Mouse (Mus musculus): ENCODE measurements around the gene Sulf2. TPM values are rescaled to one million over a fixed set of nuclear protein-coding genes. Genes with fewer than 3 reads are reported as not detected.
A peak's percentile ranks its signal among the peaks of the same experiment; 100 is the strongest.

The Sulf2 gene
- polyA plus RNA-seq, 1 experiment from 2014 or later = 33.2 TPM

DNA sequence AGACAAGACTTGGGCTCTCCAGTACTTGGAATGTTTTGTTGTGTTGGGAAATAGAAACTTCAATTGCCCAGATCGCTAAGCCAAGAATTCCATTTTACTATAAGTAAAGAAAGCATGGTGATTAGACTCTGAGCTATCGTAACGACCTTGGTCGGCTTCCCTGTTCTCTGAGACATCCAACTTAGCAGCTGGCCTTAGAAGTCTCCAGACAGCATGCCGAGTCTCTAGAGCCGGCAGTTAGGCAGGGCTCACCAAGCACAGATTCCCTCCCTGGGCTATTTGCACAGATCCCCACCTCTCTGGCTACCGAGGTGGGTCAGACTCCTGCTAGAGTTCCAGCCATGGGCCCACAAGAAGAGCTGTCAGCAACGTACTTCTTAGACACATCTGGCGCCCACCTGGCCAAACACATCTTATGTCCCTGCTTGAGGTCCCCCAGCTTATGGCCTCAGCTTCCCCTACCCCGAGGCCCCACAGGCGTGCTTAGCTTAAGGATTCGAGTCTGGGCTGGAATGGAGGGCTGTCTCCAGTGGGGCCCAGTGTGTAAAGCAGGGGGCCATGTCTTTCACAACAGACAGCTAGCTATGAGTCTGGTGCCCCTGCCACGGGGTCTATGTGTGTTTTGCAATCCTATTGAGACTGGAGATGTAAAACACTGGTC, 6.7 kb downstream of the Sulf2 start:
- DNase-seq (ENCODE audit: low spot score) (no peak), ATAC-seq (no peak)
- H3K36me3 ChIP-seq (ENCODE audit: control insufficient read depth, insufficient read depth, low read length) = no peaks in the 10 kb centered on the region
- no peak overlapping the region for H3K4me3 ChIP-seq (ENCODE audit: low read depth, low read length)
- H3K4me1 ChIP-seq (ENCODE audit: control insufficient read depth, insufficient read depth, low read length) = peaks cover 40% of the 10 kb centered on the region
- no peaks in the 10 kb centered on the region for H3K9me3 ChIP-seq (replicated peaks; ENCODE audit: control insufficient read depth, low read length)
- H3K4me2 ChIP-seq (ENCODE audit: low read length) = no peak overlapping the region
- 41% methylated on average over 13 of the region's 13 CpGs for WGBS
- peaks cover 6% of the 10 kb centered on the region; the same call in 1 of the 2 replicates for H3K27me3 ChIP-seq (replicated peaks; ENCODE audit: control insufficient read depth, insufficient read depth, low read length)
- H3K9ac ChIP-seq (ENCODE audit: low read length) = no peak overlapping the region
- H3K27ac ChIP-seq (ENCODE audit: low read depth, low read length) = no peak overlapping the region

DNA sequence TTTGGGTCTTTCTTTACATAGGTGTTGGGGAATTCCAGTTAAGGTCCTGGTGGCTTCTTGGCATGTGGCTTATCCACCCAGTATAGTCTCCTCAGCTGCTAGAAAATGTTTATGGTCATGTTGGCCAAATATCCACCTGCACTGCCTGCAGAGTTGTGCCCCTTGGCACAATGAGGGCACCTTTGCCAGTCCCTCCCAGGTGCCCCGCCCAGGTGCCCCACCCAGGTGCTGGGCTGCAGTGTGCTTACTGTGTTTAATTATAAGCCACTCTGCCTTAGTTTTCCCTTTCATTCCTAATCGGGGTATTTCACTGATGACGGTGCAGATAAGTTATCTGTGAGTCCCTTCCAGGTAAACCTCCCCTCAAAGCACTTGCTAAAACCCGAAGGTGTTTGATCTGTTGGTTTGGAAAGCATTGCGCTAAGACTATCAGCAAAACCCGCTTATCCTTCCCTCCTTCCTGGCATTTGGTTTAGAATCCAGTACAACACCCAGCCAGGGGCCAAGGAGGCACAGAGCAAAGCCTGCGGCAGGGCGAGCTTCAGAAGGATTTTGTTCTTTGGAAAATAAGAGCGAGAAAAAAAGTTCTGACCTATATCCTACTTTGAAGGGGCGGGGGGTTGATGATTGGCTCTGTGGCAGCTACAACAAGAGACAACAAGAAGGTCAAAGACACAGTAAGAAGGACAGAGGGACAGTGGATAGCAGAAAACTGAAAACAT, 7.4 kb downstream of the Sulf2 start:
- H3K9me3 ChIP-seq (replicated peaks; ENCODE audit: control insufficient read depth, low read length) = no peaks in the 10 kb centered on the region
- 82% methylated on average over 10 of the region's 10 CpGs for WGBS
- H3K36me3 ChIP-seq (ENCODE audit: control insufficient read depth, insufficient read depth, low read length) = no peaks in the 10 kb centered on the region
- H3K27me3 ChIP-seq (replicated peaks; ENCODE audit: control insufficient read depth, insufficient read depth, low read length) = no peaks in the 10 kb centered on the region
- H3K4me1 ChIP-seq (ENCODE audit: control insufficient read depth, insufficient read depth, low read length) = peaks cover 33% of the 10 kb centered on the region
- H3K4me2 ChIP-seq (ENCODE audit: low read length) = no peak overlapping the region
- no peak for ATAC-seq
- no peak for DNase-seq (ENCODE audit: low spot score)
- no peak overlapping the region for H3K9ac ChIP-seq (ENCODE audit: low read length)
- no peak overlapping the region for H3K4me3 ChIP-seq (ENCODE audit: low read depth, low read length)
- no peak overlapping the region for H3K27ac ChIP-seq (ENCODE audit: low read depth, low read length)

DNA sequence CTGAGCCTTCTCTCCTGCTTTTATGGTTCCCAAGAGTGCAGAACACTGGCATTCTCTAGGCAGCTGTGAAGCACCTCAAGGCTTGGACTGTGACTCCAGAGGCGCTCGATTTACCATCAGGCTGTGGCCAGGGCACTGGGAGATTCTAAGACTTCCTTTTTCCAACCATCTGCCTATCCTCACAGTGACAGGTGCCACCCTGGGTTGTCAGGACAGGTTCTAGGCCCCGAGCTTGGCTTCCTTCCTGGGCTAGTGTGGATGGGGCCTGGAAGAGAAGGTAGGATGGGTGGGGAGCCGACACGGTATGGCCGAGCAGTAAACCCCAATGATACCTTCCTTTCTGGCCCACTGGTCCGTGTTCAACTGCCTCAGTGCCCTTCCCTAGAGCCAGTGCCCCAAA, 9.0 kb downstream of the Sulf2 start:
- WGBS = 92% methylated on average over 7 of the region's 7 CpGs
- H3K4me3 ChIP-seq (ENCODE audit: low read depth, low read length) = no peak overlapping the region
- H3K9me3 ChIP-seq (replicated peaks; ENCODE audit: control insufficient read depth, low read length) = no peaks in the 10 kb centered on the region
- H3K4me1 ChIP-seq (ENCODE audit: control insufficient read depth, insufficient read depth, low read length) = peaks cover 24% of the 10 kb centered on the region
- no peak overlapping the region for H3K9ac ChIP-seq (ENCODE audit: low read length)
- no peak overlapping the region for H3K4me2 ChIP-seq (ENCODE audit: low read length)
- ATAC-seq (no peak), DNase-seq (ENCODE audit: low spot score) (no peak)
- no peaks in the 10 kb centered on the region for H3K36me3 ChIP-seq (ENCODE audit: control insufficient read depth, insufficient read depth, low read length)
- H3K27me3 ChIP-seq (replicated peaks; ENCODE audit: control insufficient read depth, insufficient read depth, low read length) = no peaks in the 10 kb centered on the region
- no peak overlapping the region for H3K27ac ChIP-seq (ENCODE audit: low read depth, low read length)

DNA sequence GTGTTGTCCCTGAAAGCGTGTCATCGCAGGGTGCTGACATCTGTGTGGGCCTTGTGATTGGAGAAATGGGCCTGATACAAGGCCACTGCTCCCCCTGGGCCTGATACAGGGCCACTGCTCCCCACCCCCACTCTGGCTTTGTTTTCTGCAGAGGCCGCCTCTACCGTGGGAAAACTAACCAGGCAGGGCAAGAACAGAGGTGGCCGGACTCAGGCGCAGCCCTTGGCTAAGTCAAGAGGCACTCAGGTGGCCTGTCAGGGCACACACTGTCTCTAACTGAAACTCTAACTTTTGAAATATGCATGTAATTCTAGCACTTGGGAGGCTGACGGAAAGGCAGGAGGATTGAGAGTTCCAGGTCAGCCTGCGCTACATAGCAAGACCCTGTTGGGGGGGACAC, 10.4 kb downstream of the Sulf2 start:
- Histone ChIP-seq H3K9ac (ENCODE audit: low read length) (no peak overlapping the region), H3K36me3 (ENCODE audit: control insufficient read depth, insufficient read depth, low read length) (no peaks in the 10 kb centered on the region), H3K4me1 (ENCODE audit: control insufficient read depth, insufficient read depth, low read length) (peaks cover 14% of the 10 kb centered on the region; the same call in 1 of the 2 replicates), H3K9me3 (replicated peaks; ENCODE audit: control insufficient read depth, low read length) (no peaks in the 10 kb centered on the region), H3K27me3 (replicated peaks; ENCODE audit: control insufficient read depth, insufficient read depth, low read length) (no peaks in the 10 kb centered on the region), H3K4me2 (ENCODE audit: low read length) (no peak overlapping the region), H3K27ac (ENCODE audit: low read depth, low read length) (no peak overlapping the region), H3K4me3 (ENCODE audit: low read depth, low read length) (no peak overlapping the region)
- 74% methylated on average over 8 of the region's 8 CpGs for WGBS
- no peak for ATAC-seq
- no peak for DNase-seq (ENCODE audit: low spot score)

DNA sequence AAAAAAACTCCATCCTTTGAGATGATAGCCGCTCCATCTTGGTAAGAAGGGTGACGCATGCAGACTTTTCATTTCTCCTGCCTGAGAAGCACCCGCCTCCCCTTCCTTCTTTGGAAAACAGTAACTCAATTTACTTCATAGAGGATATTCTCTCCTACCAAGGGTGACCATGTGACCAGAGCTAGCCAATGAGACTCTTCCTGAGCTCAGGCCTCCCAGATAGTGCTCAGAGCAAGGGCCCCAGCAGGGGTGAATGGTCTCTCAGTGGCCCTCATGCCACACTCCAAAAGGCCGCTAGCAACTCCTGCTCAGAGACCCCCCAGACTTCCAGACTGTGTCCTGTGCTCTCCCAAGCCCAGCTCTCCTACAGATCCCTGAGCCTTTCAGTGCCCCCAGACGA, 11.6 kb downstream of the Sulf2 start:
- Histone ChIP-seq H3K4me3 (ENCODE audit: low read depth, low read length) (no peak overlapping the region), H3K36me3 (ENCODE audit: control insufficient read depth, insufficient read depth, low read length) (no peaks in the 10 kb centered on the region), H3K27ac (ENCODE audit: low read depth, low read length) (no peak overlapping the region), H3K9me3 (replicated peaks; ENCODE audit: control insufficient read depth, low read length) (no peaks in the 10 kb centered on the region), H3K4me2 (ENCODE audit: low read length) (no peak overlapping the region), H3K9ac (ENCODE audit: low read length) (no peak overlapping the region), H3K4me1 (ENCODE audit: control insufficient read depth, insufficient read depth, low read length) (peaks cover 6% of the 10 kb centered on the region; the same call in 1 of the 2 replicates), H3K27me3 (replicated peaks; ENCODE audit: control insufficient read depth, insufficient read depth, low read length) (no peaks in the 10 kb centered on the region)
- 82% methylated on average over 5 of the region's 5 CpGs for WGBS
- DNase-seq (ENCODE audit: low spot score) = no peak
- no peak for ATAC-seq

DNA sequence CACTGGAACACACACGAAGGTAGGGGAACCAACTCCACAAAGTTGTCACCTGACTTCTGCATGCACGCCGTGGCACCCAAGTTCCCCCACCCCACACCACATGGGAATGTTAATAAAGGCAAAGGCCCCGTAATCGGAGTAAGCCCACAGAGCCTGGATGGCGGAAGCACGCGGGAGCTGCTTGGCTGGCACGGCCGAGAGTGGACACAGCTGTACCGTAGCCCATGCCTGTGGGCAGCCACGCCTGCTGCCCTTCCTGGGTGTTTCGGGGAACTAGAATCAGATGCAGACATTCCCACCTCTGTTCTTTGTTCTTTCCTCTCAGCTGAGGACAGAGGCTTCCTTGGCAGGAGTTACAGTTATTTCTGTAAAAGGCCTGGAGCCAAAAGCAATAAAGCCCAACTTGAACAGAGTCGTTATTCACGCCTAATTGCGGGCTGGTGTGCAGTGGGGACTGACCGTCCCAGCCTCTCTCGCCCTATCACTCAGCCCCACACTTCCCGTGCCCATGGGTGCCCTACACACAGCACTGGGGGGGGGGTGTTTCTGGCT, 12.8 kb downstream of the Sulf2 start:
- Histone ChIP-seq H3K4me1 (ENCODE audit: control insufficient read depth, insufficient read depth, low read length) (peaks cover 6% of the 10 kb centered on the region; the same call in 1 of the 2 replicates), H3K9me3 (replicated peaks; ENCODE audit: control insufficient read depth, low read length) (no peaks in the 10 kb centered on the region), H3K27me3 (replicated peaks; ENCODE audit: control insufficient read depth, insufficient read depth, low read length) (no peaks in the 10 kb centered on the region), H3K4me3 (ENCODE audit: low read depth, low read length) (no peak overlapping the region), H3K4me2 (ENCODE audit: low read length) (no peak overlapping the region), H3K27ac (ENCODE audit: low read depth, low read length) (no peak overlapping the region; the same call in 1 of the 2 replicates), H3K9ac (ENCODE audit: low read length) (no peak overlapping the region), H3K36me3 (ENCODE audit: control insufficient read depth, insufficient read depth, low read length) (no peaks in the 10 kb centered on the region)
- WGBS = 46% methylated on average over 19 of the region's 19 CpGs
- peak; percentile 49 for DNase-seq (ENCODE audit: low spot score)
- peak; percentile 52 for ATAC-seq

DNA sequence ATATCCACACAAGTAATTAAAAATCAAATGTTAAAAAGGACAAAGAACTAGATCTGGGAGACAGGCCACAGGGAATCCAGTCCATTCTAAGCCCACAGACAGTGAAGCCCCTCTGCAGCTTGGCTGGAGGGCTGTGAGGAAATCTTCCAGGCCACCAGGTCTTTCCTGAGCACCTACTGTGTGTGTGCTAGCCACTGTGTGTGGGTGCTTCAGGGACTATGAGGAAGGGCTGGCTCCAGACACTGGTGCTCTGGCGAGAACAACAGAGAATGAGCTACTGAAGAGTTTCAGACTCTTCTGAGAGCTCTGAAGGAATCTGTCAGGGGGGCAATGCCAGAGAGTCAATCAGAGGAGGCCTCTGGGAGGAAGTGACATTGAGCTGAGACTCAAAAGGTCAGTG, 13.6 kb downstream of the Sulf2 start:
- Histone ChIP-seq H3K4me3 (ENCODE audit: low read depth, low read length) (no peak overlapping the region), H3K27me3 (replicated peaks; ENCODE audit: control insufficient read depth, insufficient read depth, low read length) (no peaks in the 10 kb centered on the region), H3K9me3 (replicated peaks; ENCODE audit: control insufficient read depth, low read length) (no peaks in the 10 kb centered on the region), H3K9ac (ENCODE audit: low read length) (no peak overlapping the region), H3K4me1 (ENCODE audit: control insufficient read depth, insufficient read depth, low read length) (peaks cover 6% of the 10 kb centered on the region; the same call in 1 of the 2 replicates), H3K36me3 (ENCODE audit: control insufficient read depth, insufficient read depth, low read length) (no peaks in the 10 kb centered on the region), H3K4me2 (ENCODE audit: low read length) (no peak overlapping the region), H3K27ac (ENCODE audit: low read depth, low read length) (no peak overlapping the region)
- DNase-seq (ENCODE audit: low spot score) (no peak), ATAC-seq (no peak)
- 71% methylated on average over 1 of the region's 1 CpGs for WGBS

DNA sequence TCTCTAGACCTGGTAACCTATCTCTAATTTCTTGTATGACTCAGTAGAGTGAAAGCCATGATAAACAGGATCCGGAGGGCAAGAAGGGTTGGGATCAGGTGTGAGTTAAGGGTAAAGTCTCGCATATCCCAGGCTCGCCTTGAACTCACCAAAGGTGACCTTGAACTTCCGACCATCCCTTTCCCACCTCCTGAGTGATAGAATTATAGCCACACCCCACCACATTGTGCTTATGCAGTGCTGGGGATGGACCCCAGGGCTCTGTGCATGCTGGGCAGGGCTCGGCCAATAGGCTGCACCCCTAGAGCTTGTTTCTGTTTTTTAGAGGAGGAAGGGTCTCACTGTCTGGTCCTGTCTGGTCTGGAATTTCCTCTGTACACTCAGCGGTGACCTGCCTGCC, 14.4 kb downstream of the Sulf2 start:
- DNase-seq (ENCODE audit: low spot score) (no peak), ATAC-seq (no peak)
- no peaks in the 10 kb centered on the region for H3K36me3 ChIP-seq (ENCODE audit: control insufficient read depth, insufficient read depth, low read length)
- H3K27ac ChIP-seq (ENCODE audit: low read depth, low read length) = no peak overlapping the region
- H3K9ac ChIP-seq (ENCODE audit: low read length) = no peak overlapping the region
- peaks cover 12% of the 10 kb centered on the region for H3K4me1 ChIP-seq (ENCODE audit: control insufficient read depth, insufficient read depth, low read length)
- H3K27me3 ChIP-seq (replicated peaks; ENCODE audit: control insufficient read depth, insufficient read depth, low read length) = no peaks in the 10 kb centered on the region
- no peaks in the 10 kb centered on the region for H3K9me3 ChIP-seq (replicated peaks; ENCODE audit: control insufficient read depth, low read length)
- 97% methylated on average over 6 of the region's 6 CpGs for WGBS
- no peak overlapping the region for H3K4me3 ChIP-seq (ENCODE audit: low read depth, low read length)
- H3K4me2 ChIP-seq (ENCODE audit: low read length) = no peak overlapping the region

DNA sequence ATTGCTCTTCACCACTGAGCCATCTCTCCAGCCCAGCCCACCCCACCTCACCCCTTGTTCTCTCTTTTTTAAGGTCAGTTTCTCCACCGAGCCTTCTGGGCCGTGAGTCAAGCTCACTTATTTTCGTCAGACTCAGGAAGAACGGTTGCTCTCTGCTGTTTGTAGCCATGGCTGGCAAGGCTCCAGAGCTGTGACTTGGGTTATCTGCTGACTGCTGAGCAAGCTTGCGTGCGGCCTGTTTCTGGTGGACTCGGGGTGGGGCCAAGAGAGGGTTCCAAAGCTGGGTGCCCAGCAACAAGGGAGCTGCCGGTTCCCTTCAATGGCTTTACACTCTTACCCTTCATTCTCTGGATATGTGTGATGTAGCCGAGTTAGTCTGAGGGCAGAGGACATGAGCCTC, 15.0 kb downstream of the Sulf2 start:
- Histone ChIP-seq H3K27me3 (replicated peaks; ENCODE audit: control insufficient read depth, insufficient read depth, low read length) (no peaks in the 10 kb centered on the region), H3K36me3 (ENCODE audit: control insufficient read depth, insufficient read depth, low read length) (no peaks in the 10 kb centered on the region), H3K4me2 (ENCODE audit: low read length) (no peak overlapping the region), H3K4me3 (ENCODE audit: low read depth, low read length) (no peak overlapping the region), H3K4me1 (ENCODE audit: control insufficient read depth, insufficient read depth, low read length) (peaks cover 16% of the 10 kb centered on the region), H3K9ac (ENCODE audit: low read length) (no peak overlapping the region), H3K9me3 (replicated peaks; ENCODE audit: control insufficient read depth, low read length) (no peaks in the 10 kb centered on the region), H3K27ac (ENCODE audit: low read depth, low read length) (no peak overlapping the region)
- no peak for DNase-seq (ENCODE audit: low spot score)
- ATAC-seq = no peak
- WGBS = 86% methylated on average over 9 of the region's 9 CpGs

All from forebrain, embryonic 14.5 days (tissue).